Comparison of ENCODE assay signal across 27 mouse cellular contexts in the genomic region with DNA sequence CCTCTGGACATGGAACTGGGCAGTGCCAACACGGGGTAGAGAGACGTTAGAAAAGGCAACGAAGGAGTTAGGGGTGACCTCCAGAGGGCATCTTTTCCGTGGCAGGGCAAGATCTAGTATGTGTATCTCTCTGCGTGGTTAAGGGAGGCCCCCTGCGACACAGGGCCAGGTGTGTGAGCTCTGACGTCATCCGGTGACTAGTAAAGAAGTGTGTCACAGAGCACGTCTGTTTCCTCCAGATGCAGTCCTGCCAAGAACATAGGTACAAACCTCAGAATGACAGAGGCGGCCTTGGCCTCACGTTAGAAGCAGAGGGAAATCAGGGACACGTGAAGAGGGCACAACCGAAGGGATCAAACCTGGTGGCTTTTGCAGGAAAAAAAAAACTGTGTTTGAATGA. TPM values are rescaled to one million over a fixed set of nuclear protein-coding genes. Genes with fewer than 3 reads are reported as not detected.
A peak's percentile ranks its signal among the peaks of the same experiment; 100 is the strongest.
DNase-seq lines count a peak whose midpoint lies in the region; ATAC-seq lines count a peak whose summit lies in the region.
"Had no signal": no experiment of that assay in that cellular context is flagged by ENCODE, and none has a peak within 500 bp of the region (broad histone marks: within the 10 kb centered on the region; RNA-seq: fewer than 3 reads in every experiment).

No protein-coding gene starts in this region.

- H3K27ac ChIP-seq in midbrain, embryonic 11.5 days (ENCODE audit: low read depth, low read length) = no peak overlapping the region
- H3K27ac ChIP-seq in midbrain, embryonic 10.5 days (replicated peaks) = no peak overlapping the region
- H3K27ac ChIP-seq: forebrain, embryonic 10.5 days; heart, embryonic 10.5 days; hindbrain, embryonic 14.5 days; kidney, embryonic 15.5 days; limb, embryonic 12.5 days; liver, embryonic 13.5 days; midbrain, embryonic 12.5 days; neural tube, embryonic 12.5 days; stomach, embryonic 15.5 days had no signal

- no peaks in the 10 kb centered on the region for H3K27me3 ChIP-seq in midbrain, embryonic 11.5 days (ENCODE audit: control insufficient read depth, insufficient read depth, low read length)
- no peaks in the 10 kb centered on the region for H3K27me3 ChIP-seq in midbrain, embryonic 10.5 days (ENCODE audit: low read depth, poor library complexity, severe bottlenecking)
- H3K27me3 ChIP-seq: limb, embryonic 12.5 days; liver, embryonic 13.5 days; midbrain, embryonic 12.5 days; neural tube, embryonic 12.5 days; stomach, embryonic 15.5 days had no signal

- WGBS in midbrain, embryonic 11.5 days = 90% methylated on average over 13 of the region's 13 CpGs
- WGBS in midbrain, embryonic 10.5 days = 86% methylated on average over 13 of the region's 13 CpGs

- H3K9me3 ChIP-seq in midbrain, embryonic 11.5 days (ENCODE audit: control insufficient read depth, low read length) = no peaks in the 10 kb centered on the region
- H3K9me3 ChIP-seq in midbrain, embryonic 10.5 days (replicated peaks) = no peaks in the 10 kb centered on the region
- H3K9me3 ChIP-seq: forebrain, embryonic 10.5 days; G1E; heart, embryonic 10.5 days; kidney, embryonic 15.5 days; limb, embryonic 12.5 days; liver, embryonic 13.5 days; midbrain, embryonic 12.5 days; neural tube, embryonic 12.5 days; stomach, embryonic 15.5 days had no signal

- H3K4me2 ChIP-seq in midbrain, embryonic 11.5 days = no peak overlapping the region
- H3K4me2 ChIP-seq: hindbrain, embryonic 14.5 days; kidney, embryonic 15.5 days; limb, embryonic 12.5 days; liver, embryonic 13.5 days; lung, embryonic 14.5 days; midbrain, embryonic 12.5 days; neural tube, embryonic 12.5 days; stomach, embryonic 15.5 days had no signal

- no peak for ATAC-seq in midbrain, embryonic 11.5 days (ENCODE audit: low FRiP score)
- ATAC-seq: intestine, embryonic 16.5 days had no signal

- H3K4me1 ChIP-seq in midbrain, embryonic 11.5 days (ENCODE audit: control insufficient read depth, insufficient read depth, low read length) = no peaks in the 10 kb centered on the region
- H3K4me1 ChIP-seq in midbrain, embryonic 10.5 days = no peaks in the 10 kb centered on the region
- H3K4me1 ChIP-seq: forebrain, embryonic 10.5 days; heart, embryonic 10.5 days; liver, embryonic 13.5 days; midbrain, embryonic 12.5 days; neural tube, embryonic 12.5 days; stomach, embryonic 15.5 days had no signal

- no peaks in the 10 kb centered on the region for H3K36me3 ChIP-seq in midbrain, embryonic 11.5 days (ENCODE audit: control insufficient read depth, insufficient read depth, low read length)
- no peaks in the 10 kb centered on the region for H3K36me3 ChIP-seq in midbrain, embryonic 10.5 days
- H3K36me3 ChIP-seq: forebrain, embryonic 10.5 days; G1E; heart, embryonic 10.5 days; kidney, embryonic 15.5 days; limb, embryonic 12.5 days; liver, embryonic 13.5 days; midbrain, embryonic 12.5 days; neural tube, embryonic 12.5 days; stomach, embryonic 15.5 days had no signal

- peak; percentile 53 for DNase-seq in midbrain, embryonic 11.5 days (ENCODE audit: low spot score, missing footprints)
- no peak for DNase-seq in midbrain, embryonic 10.5 days (ENCODE audit: low spot score)
- DNase-seq in induced T-regulatory cell, adult 2 months (ENCODE audit: low read depth) = peak; percentile 80
- DNase-seq in thymus, postnatal 0 days (ENCODE audit: low spot score) = peak; percentile 96
- no peak for DNase-seq in cerebellum, postnatal 10 days
- DNase-seq in right cerebral cortex, postnatal 14 days = no peak
- DNase-seq in kidney, adult 11 months = no peak
- DNase-seq in gastrocnemius, adult 18-20 months (ENCODE audit: low spot score) = no peak
- DNase-seq: adrenal gland, postnatal 25 days; cerebellum, adult 18-20 months; gastrocnemius, postnatal 25 days; heart, postnatal 10 days; kidney, postnatal 4 days; liver, embryonic 13.5 days; lung, embryonic 14.5 days; lung, postnatal 4 days; spleen, adult 18-20 months had no signal

- H3K9ac ChIP-seq in midbrain, embryonic 11.5 days (ENCODE audit: low read length) = no peak overlapping the region
- H3K9ac ChIP-seq: hindbrain, embryonic 14.5 days; kidney, embryonic 15.5 days; limb, embryonic 12.5 days; liver, embryonic 13.5 days; lung, embryonic 14.5 days; midbrain, embryonic 12.5 days; neural tube, embryonic 12.5 days; stomach, embryonic 15.5 days had no signal

- H3K4me3 ChIP-seq in midbrain, embryonic 11.5 days (ENCODE audit: low read depth, low read length) = no peak overlapping the region
- no peak overlapping the region for H3K4me3 ChIP-seq in midbrain, embryonic 10.5 days
- H3K4me3 ChIP-seq: forebrain, embryonic 10.5 days; heart, embryonic 10.5 days; kidney, embryonic 15.5 days; limb, embryonic 12.5 days; liver, embryonic 13.5 days; midbrain, embryonic 12.5 days; neural tube, embryonic 12.5 days; stomach, embryonic 15.5 days had no signal

RNA-seq across cellular contexts. Expression of a gene that starts 44.1 kb away (rescaled TPM):
- 18.1 and 20.1 TPM in 2 replicates for polyA plus RNA-seq in midbrain, embryonic 11.5 days (2014; fragmentation: Nextera tagmentation; extraction: Ambion mirVana)
- polyA plus RNA-seq in midbrain, embryonic 10.5 days (2016; fragmentation: Nextera tagmentation; extraction: Ambion mirVana) = 12.3 and 13.0 TPM in 2 replicates
- 12.9 and 15.5 TPM in 2 replicates for polyA plus RNA-seq in thymus, postnatal 0 days (2015; fragmentation: Nextera tagmentation; extraction: Ambion mirVana)
- total RNA-seq in gastrocnemius, adult 18-20 months (2021) = 10 to 100 TPM in 1 of 2 experiments, 1 to 10 TPM in 1; 9.2 to 11.3 TPM
- polyA plus RNA-seq: G1E had no signal

Comparison
In these comparisons a context has a peak if more than half of its experiments do, and no peak if none do; other contexts are left out.
1. DNase-seq: peak in midbrain, embryonic 11.5 days (single experiment), induced T-regulatory cell, adult 2 months (single experiment) and thymus, postnatal 0 days (single experiment); none in midbrain, embryonic 10.5 days (single experiment), cerebellum, postnatal 10 days (0 of 2), right cerebral cortex, postnatal 14 days (single experiment), kidney, adult 11 months (single experiment) and gastrocnemius, adult 18-20 months (single experiment).